Mouse (Mus musculus): ENCODE measurements around the gene Rbms1.

DNA sequence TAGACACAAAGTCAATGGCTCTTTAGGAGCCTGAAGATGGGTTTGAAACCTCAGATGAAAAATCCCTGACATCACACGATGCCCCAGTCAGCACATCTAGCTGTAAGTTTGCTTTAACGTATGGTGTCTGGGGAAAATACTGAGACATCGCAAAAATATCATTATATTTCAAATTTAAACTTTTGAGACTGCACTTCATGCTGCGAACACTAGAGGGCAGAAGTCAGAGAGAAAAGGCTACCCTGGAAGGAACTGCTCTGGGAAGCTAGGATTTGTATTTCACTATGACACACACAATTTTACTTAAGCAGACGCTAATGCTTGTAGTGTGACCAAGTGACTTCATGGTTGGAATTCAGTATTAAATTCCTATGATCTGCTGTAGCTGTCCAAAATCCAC is 242.1 kb downstream of the Rbms1 start:
- TF ChIP-seq CTCF (IDR thresholded peaks at IDR 0.05; ENCODE audit: insufficient read depth, low read length) (peak; percentile 15; the same call in 1 of the 2 replicates), POLR2A (IDR thresholded peaks at IDR 0.05; ENCODE audit: borderline replicate concordance, extremely low read depth, low read depth, low read length) (no peak)
